Comparison of ENCODE assay signal across 13 mouse cellular contexts in genomic region chr6:128996768-128997442, GRCm38 (mm10). TPM values are rescaled to one million over a fixed set of nuclear protein-coding genes. Genes with fewer than 3 reads are reported as not detected.
DNase-seq lines count a peak whose midpoint lies in the region; ATAC-seq and TF ChIP-seq lines count a peak whose summit lies in the region.
"Had no signal": no experiment of that assay in that cellular context is flagged by ENCODE, and none has a peak within 500 bp of the region (broad histone marks: within the 10 kb centered on the region; RNA-seq: fewer than 3 reads in every experiment).

No protein-coding gene starts in this region.

- no peaks in the 10 kb centered on the region for H3K9me3 ChIP-seq in hindbrain, embryonic 16.5 days (ENCODE audit: control insufficient read depth, low read length)
- no peaks in the 10 kb centered on the region for H3K9me3 ChIP-seq in hindbrain, postnatal 0 days (ENCODE audit: low read length)
- no peaks in the 10 kb centered on the region for H3K9me3 ChIP-seq in embryonic facial prominence, embryonic 13.5 days
- H3K9me3 ChIP-seq in stomach, embryonic 14.5 days (ENCODE audit: control insufficient read depth, low read depth, low read length), result no peaks in the 10 kb centered on the region
- H3K9me3 ChIP-seq: lung, embryonic 15.5 days; midbrain, embryonic 10.5 days had no signal

- TF ChIP-seq CTCF in hindbrain, postnatal 0 days (IDR thresholded peaks at IDR 0.05; ENCODE audit: low read depth), result no peak

- H3K27ac ChIP-seq in hindbrain, embryonic 16.5 days (ENCODE audit: low read depth, low read length), result no peak overlapping the region
- no peak overlapping the region for H3K27ac ChIP-seq in hindbrain, postnatal 0 days
- H3K27ac ChIP-seq in embryonic facial prominence, embryonic 13.5 days, result no peak overlapping the region
- no peak overlapping the region for H3K27ac ChIP-seq in stomach, embryonic 14.5 days (ENCODE audit: low read length)
- H3K27ac ChIP-seq: lung, embryonic 15.5 days; midbrain, embryonic 10.5 days had no signal

- ATAC-seq in hindbrain, embryonic 16.5 days, result no peak
- no peak for ATAC-seq in hindbrain, postnatal 0 days
- no peak for ATAC-seq in embryonic facial prominence, embryonic 13.5 days (ENCODE audit: insufficient number of reproducible peaks, insufficient read depth, low FRiP score, low TSS enrichment, low read depth)
- ATAC-seq in stomach, embryonic 14.5 days (ENCODE audit: insufficient number of reproducible peaks, insufficient read depth, low FRiP score, low read depth), result no peak

- H3K36me3 ChIP-seq in hindbrain, embryonic 16.5 days (ENCODE audit: control insufficient read depth, insufficient read depth, low read length), result no peaks in the 10 kb centered on the region
- H3K36me3 ChIP-seq in hindbrain, postnatal 0 days (ENCODE audit: insufficient read depth, low read length), result no peaks in the 10 kb centered on the region
- no peaks in the 10 kb centered on the region for H3K36me3 ChIP-seq in embryonic facial prominence, embryonic 13.5 days
- H3K36me3 ChIP-seq in stomach, embryonic 14.5 days (ENCODE audit: control insufficient read depth, insufficient read depth, low read length), result no peaks in the 10 kb centered on the region
- H3K36me3 ChIP-seq: lung, embryonic 15.5 days; midbrain, embryonic 10.5 days had no signal

- 60% methylated on average over 13 of the region's 13 CpGs for WGBS in hindbrain, embryonic 16.5 days
- WGBS in hindbrain, postnatal 0 days, result 62% methylated on average over 13 of the region's 13 CpGs
- 61% methylated on average over 13 of the region's 13 CpGs for WGBS in embryonic facial prominence, embryonic 13.5 days
- WGBS in stomach, embryonic 14.5 days, result 74% methylated on average over 13 of the region's 13 CpGs

- no peak overlapping the region for H3K9ac ChIP-seq in hindbrain, embryonic 16.5 days (ENCODE audit: low read depth, low read length)
- H3K9ac ChIP-seq in hindbrain, postnatal 0 days (replicated peaks; ENCODE audit: low read length), result no peak overlapping the region
- no peak overlapping the region for H3K9ac ChIP-seq in embryonic facial prominence, embryonic 13.5 days
- H3K9ac ChIP-seq in stomach, embryonic 14.5 days (replicated peaks; ENCODE audit: low read depth, low read length), result no peak overlapping the region
- H3K9ac ChIP-seq: lung, embryonic 15.5 days had no signal

- no peak for DNase-seq in hindbrain, postnatal 0 days (ENCODE audit: low spot score)
- peak; percentile 26 to 47 for DNase-seq in kidney, postnatal 25 days
- DNase-seq in adrenal gland, adult 18-20 months (ENCODE audit: low spot score in 2 of 2), result no peak
- no peak for DNase-seq in layer of hippocampus, adult 18-20 months (ENCODE audit: low spot score in 2 of 2)
- DNase-seq: gastrocnemius, postnatal 14 days; thymus, postnatal 4 days had no signal

- H3K4me1 ChIP-seq in hindbrain, embryonic 16.5 days (ENCODE audit: control insufficient read depth, insufficient read depth, low read depth, low read length), result 0 out of 2 replicates have a peak, but pooled peaks cover 2% of the 10 kb centered on the region
- H3K4me1 ChIP-seq in hindbrain, postnatal 0 days (ENCODE audit: insufficient read depth, low read length), result no peaks in the 10 kb centered on the region
- H3K4me1 ChIP-seq in embryonic facial prominence, embryonic 13.5 days, result peaks cover 28% of the 10 kb centered on the region
- no peaks in the 10 kb centered on the region for H3K4me1 ChIP-seq in stomach, embryonic 14.5 days (ENCODE audit: control insufficient read depth, insufficient read depth, low read length)

- H3K4me3 ChIP-seq in hindbrain, embryonic 16.5 days (ENCODE audit: low read length), result no peak overlapping the region
- H3K4me3 ChIP-seq in hindbrain, postnatal 0 days (ENCODE audit: low read length), result no peak overlapping the region
- no peak overlapping the region for H3K4me3 ChIP-seq in embryonic facial prominence, embryonic 13.5 days
- H3K4me3 ChIP-seq in stomach, embryonic 14.5 days (ENCODE audit: low read depth, low read length), result no peak overlapping the region
- H3K4me3 ChIP-seq: lung, embryonic 15.5 days; midbrain, embryonic 10.5 days had no signal

- no peaks in the 10 kb centered on the region for H3K27me3 ChIP-seq in hindbrain, embryonic 16.5 days (replicated peaks; ENCODE audit: control insufficient read depth, insufficient read depth, low read length)
- no peaks in the 10 kb centered on the region for H3K27me3 ChIP-seq in hindbrain, postnatal 0 days (ENCODE audit: insufficient read depth, low read length)
- no peaks in the 10 kb centered on the region for H3K27me3 ChIP-seq in embryonic facial prominence, embryonic 13.5 days
- no peaks in the 10 kb centered on the region for H3K27me3 ChIP-seq in stomach, embryonic 14.5 days (ENCODE audit: control insufficient read depth, insufficient read depth, low read length)
- H3K27me3 ChIP-seq: lung, embryonic 15.5 days had no signal

- H3K4me2 ChIP-seq in hindbrain, embryonic 16.5 days (ENCODE audit: low read length), result peak overlapping the region; percentile 12
- no peak overlapping the region; the same call in 1 of the 2 replicates for H3K4me2 ChIP-seq in hindbrain, postnatal 0 days (ENCODE audit: low read depth, low read length)
- H3K4me2 ChIP-seq in embryonic facial prominence, embryonic 13.5 days, result peak overlapping the region; percentile 33
- H3K4me2 ChIP-seq in stomach, embryonic 14.5 days (replicated peaks; ENCODE audit: low read depth, low read length), result peak overlapping the region; percentile 15; the same call in 1 of the 2 replicates
- H3K4me2 ChIP-seq: lung, embryonic 15.5 days had no signal

RNA-seq across cellular contexts. Expression of gene Klrb1f, which starts 48.8 kb away (rescaled TPM):
- polyA plus RNA-seq in hindbrain, embryonic 16.5 days (2015; fragmentation: Nextera tagmentation; extraction: Ambion mirVana), result 0.21 and 0.64 TPM in 2 replicates
- total RNA-seq in hindbrain, postnatal 0 days (2014; rRNA removed), result not detected in 2 replicates
- 0.24 and 0.40 TPM in 2 replicates for polyA plus RNA-seq in hindbrain, postnatal 0 days (2015; fragmentation: Nextera tagmentation; extraction: Ambion mirVana)
- polyA plus RNA-seq in embryonic facial prominence, embryonic 13.5 days (2015; fragmentation: Nextera tagmentation; extraction: Ambion mirVana), result 0.72 TPM in 1 of 2 replicates, not detected in the other
- 0.14 and 0.36 TPM in 2 replicates for polyA plus RNA-seq in stomach, embryonic 14.5 days (2014; fragmentation: Nextera tagmentation; extraction: Ambion mirVana)
- under 1 TPM in 1 of 2 experiments, not detected in 1; 0.16 TPM for total RNA-seq in adrenal gland, adult 18-20 months (2021)
- not detected for total RNA-seq in layer of hippocampus, adult 18-20 months (2021)
- total RNA-seq: gastrocnemius, postnatal 14 days; left cerebral cortex, adult 8-10 months had no signal
- polyA plus RNA-seq: forebrain, embryonic 11.5 days had no signal

Comparison
In these comparisons a context has a peak if more than half of its experiments do, and no peak if none do; other contexts are left out.
1. DNase-seq: peak in kidney, postnatal 25 days (2 of 2); none in hindbrain, postnatal 0 days (single experiment), adrenal gland, adult 18-20 months (0 of 2) and layer of hippocampus, adult 18-20 months (0 of 2).